Mouse (Mus musculus) bone marrow, adult 2 months (tissue): ENCODE measurements around the gene Nfia. TPM values are rescaled to one million over a fixed set of nuclear protein-coding genes. Genes with fewer than 3 reads are reported as not detected.

ENCODE experiments used
- H3K27ac ChIP-seq: fragments of 200-500 bp; 2 replicates; pipeline ENCODE4 v1.5.1; 2012; ENCODE audit warnings: low read depth, mild to moderate bottlenecking, control low read depth, inconsistent platforms, low read length; ENCODE audit not compliant: control insufficient read depth, poor library complexity, insufficient read depth
- H3K4me1 ChIP-seq: fragments of 200-500 bp; 2 replicates; pipeline ENCODE4 v1.6.1; 2011; ENCODE audit warnings: low read length; ENCODE audit not compliant: control insufficient read depth, insufficient read depth
- H3K4me3 ChIP-seq: fragments of 200-500 bp; replicated peaks from 2 replicates; pipeline ENCODE3; 2011; ENCODE audit warnings: mild to moderate bottlenecking, low read depth, low read length, control low read depth; ENCODE audit not compliant: control insufficient read depth
- CTCF ChIP-seq: fragments of 200-500 bp; IDR thresholded peaks from 2 replicates; pipeline ENCODE4 v1.5.1; 2011; ENCODE audit warnings: low read length, control low read depth; ENCODE audit not compliant: control insufficient read depth, insufficient read depth
- POLR2A ChIP-seq: fragments of 200-500 bp; IDR thresholded peaks from 2 replicates; pipeline ENCODE4 v1.6.1; 2011; ENCODE audit warnings: low read depth, mild to moderate bottlenecking, control low read depth, low read length, borderline replicate concordance; ENCODE audit not compliant: control insufficient read depth
- WGBS: fragments of 180-500 bp; shearing (Covaris S2); methylation state at CpG from one replicate; pipeline ENCODE4 v1.1.7; 2018; 5-methylcytosine and 5-hydroxymethylcytosine counted together
- polyA plus RNA-seq: library from polyadenylated mRNA; stranded (reverse); fragments of >200 nt; gene quantifications from 2 replicates; pipeline ENCODE4 v1.2.4, GENCODE M21; 2011; ENCODE audit warnings: low replicate concordance; ENCODE audit not compliant: missing spikeins, insufficient read depth, insufficient read length

The Nfia gene
- polyA plus RNA-seq, 1 experiment, result 5.8 TPM

- TF ChIP-seq CTCF (no peak), POLR2A (no peak)
- H3K4me3 ChIP-seq, result no peak overlapping the region
- H3K27ac ChIP-seq, result no peak overlapping the region
- WGBS, result 79% methylated on average over 3 of the region's 3 CpGs
- H3K4me1 ChIP-seq, result peaks cover 1% of the 10 kb centered on the region
These were observed 46.0 kb downstream of the Nfia start for GRCm38 (mm10) chr4:97818498-97818897.

DNA sequence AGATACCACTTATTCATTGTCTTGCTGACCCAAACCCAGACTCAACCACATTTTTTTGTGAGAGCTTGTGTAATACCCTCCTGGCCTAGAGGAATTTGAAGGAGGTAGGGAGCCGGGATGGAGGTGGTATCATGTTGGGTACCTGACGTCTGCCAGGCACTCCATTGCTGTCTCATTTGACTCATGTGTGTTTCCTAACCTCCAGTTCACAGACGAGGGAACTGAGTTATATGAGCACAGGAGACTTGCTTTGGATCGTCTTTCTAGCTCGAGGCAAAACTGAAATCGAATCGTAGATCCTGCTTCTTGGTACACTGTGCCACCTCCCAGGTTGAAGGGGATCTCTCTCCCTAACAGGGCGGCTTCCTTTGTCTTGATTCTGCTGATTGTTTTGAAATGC is 46.6 kb downstream of the Nfia start:
- TF ChIP-seq POLR2A (no peak), CTCF (no peak)

DNA sequence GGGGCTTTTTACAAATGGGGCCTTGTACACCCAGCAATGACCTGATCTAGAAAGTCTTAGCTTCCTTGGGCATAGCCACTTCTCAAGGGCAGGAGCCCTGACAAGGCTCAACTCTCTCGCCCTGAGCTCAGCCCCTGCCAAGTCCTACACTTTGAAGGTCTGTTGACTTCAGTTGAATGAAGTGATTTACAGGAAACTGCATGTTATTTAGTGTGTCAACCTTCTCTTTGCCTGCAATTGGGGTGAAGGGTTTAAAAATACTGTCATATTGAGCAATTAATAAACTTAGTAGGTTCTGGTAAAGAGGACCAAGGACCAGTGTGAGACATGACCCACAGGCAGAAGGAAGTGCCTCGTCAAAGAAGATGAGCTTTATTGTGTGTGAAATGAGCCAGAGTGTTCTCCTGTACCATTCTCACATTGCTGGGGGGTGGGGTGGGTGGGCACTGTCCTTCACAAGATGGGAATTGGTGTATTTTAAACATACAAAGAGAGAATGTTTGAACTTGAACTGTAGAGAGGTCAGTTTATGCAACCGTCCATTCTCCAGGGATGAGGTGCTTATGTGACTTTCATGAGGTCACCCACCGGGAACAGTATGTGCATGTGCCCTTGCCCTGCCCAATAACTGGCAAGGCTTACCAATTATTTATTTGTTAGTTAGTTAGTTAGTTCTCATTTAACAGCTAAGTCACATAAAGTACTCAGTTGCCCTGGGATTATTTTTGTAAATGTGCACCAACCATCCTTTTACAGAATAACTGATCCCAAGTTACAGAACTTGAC is 48.1 kb downstream of the Nfia start:
- WGBS, result 75% methylated on average over 4 of the region's 4 CpGs
- H3K27ac ChIP-seq, result no peak overlapping the region

More for the DNA sequence above, 46.6 kb downstream of the Nfia start:
- Histone ChIP-seq H3K4me3 (no peak overlapping the region), H3K4me1 (no peaks in the 10 kb centered on the region; the same call in 1 of the 2 replicates), H3K27ac (no peak overlapping the region)
- 87% methylated on average over 8 of the region's 8 CpGs for WGBS

DNA sequence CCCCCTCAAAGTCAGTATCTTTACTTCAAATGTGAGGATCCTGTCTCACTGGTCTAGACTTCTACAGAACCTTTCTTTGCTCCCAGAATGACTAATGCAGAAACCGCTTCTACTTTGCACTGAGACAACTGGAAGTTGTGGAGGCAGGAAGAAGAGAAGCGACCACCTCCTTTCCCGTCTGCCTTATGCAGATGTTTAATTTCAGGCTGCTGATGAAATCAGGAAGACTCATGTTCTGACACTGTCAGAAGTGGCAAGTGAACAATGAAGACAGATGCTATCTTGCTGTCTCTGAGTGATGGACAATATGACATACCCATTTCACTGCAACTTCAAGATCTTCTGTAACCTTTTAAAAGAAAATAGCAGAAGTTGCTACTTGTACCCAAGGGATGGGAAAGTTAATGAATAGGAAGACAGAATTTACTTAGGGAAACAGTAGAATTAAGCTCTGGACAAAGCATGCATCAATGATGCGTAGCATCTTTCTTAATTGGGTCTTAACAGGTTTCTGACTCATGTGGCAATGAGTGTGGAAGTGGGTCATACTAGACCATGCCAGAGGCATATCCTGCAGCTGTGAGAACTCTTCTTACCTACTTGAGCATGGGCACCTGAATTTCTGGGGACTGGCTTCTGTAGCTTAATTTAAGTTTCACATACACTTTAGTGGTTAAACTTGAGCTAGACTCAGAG is 49.2 kb downstream of the Nfia start:
- TF ChIP-seq POLR2A (no peak), CTCF (no peak)
- WGBS, result 50% methylated on average over 4 of the region's 4 CpGs
- no peak overlapping the region for H3K27ac ChIP-seq
- no peaks in the 10 kb centered on the region for H3K4me1 ChIP-seq
- no peak overlapping the region for H3K4me3 ChIP-seq

More for the DNA sequence above, 48.1 kb downstream of the Nfia start:
- TF ChIP-seq POLR2A (no peak), CTCF (no peak)
- Histone ChIP-seq H3K4me3 (no peak overlapping the region), H3K4me1 (no peaks in the 10 kb centered on the region)

- 84% methylated on average over 6 of the region's 6 CpGs for WGBS
- Histone ChIP-seq H3K27ac (no peak overlapping the region), H3K4me1 (no peaks in the 10 kb centered on the region), H3K4me3 (no peak overlapping the region)
- TF ChIP-seq CTCF (no peak), POLR2A (no peak)
These were observed 51.0 kb downstream of the Nfia start for GRCm38 (mm10) chr4:97823512-97823911.

- TF ChIP-seq POLR2A (no peak), CTCF (no peak)
- Histone ChIP-seq H3K27ac (no peak overlapping the region), H3K4me3 (no peak overlapping the region), H3K4me1 (no peaks in the 10 kb centered on the region)
- 73% methylated on average over 4 of the region's 4 CpGs for WGBS
These were observed 51.9 kb downstream of the Nfia start for GRCm38 (mm10) chr4:97824451-97824850.

DNA sequence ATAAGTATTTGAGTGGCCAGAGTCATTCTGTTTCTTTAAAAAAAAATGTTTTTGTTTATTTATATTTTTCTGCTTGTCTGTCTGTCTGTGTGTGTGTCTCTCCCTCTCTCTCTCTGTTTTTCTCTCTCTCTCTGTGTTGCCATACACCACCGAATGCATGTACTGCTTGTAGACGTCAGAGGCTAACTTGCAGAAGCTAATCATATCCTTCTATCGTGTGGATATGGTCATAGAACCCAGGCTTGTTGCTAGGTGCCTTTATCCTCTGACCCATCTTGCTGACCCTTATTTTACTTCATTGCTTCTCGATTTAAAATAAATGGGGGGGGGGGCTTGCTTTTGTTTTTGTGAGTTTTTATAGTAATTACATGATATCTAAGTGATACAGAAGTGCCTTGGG is 52.9 kb downstream of the Nfia start:
- no peak overlapping the region for H3K27ac ChIP-seq
- no peak overlapping the region for H3K4me3 ChIP-seq
- TF ChIP-seq POLR2A, result no peak
- no peak for TF ChIP-seq CTCF
- no peaks in the 10 kb centered on the region; the same call in 1 of the 2 replicates for H3K4me1 ChIP-seq
- 79% methylated on average over 4 of the region's 4 CpGs for WGBS

DNA sequence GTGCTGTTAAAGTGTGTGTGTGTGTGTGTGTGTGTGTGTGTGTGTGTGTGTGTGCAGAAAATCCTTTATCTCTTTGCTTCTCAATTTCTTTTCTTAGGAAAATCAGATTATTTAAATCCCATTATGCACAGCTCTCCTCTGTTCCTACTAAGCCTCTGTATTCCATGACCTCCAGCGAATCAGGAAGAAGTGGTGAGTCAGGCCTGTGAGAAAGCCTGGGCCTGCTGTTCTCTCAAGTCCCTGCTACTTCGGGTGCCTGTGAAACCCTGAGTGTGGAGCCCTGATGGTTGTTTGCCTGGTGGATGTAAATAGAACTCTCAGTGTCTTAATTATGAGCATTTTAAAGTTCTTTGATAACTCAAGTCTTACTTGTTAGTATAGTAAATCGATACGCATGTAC is 53.3 kb downstream of the Nfia start:
- no peak for TF ChIP-seq POLR2A
- no peak for TF ChIP-seq CTCF
- Histone ChIP-seq H3K27ac (no peak overlapping the region), H3K4me3 (no peak overlapping the region), H3K4me1 (no peaks in the 10 kb centered on the region; the same call in 1 of the 2 replicates)
- 91% methylated on average over 4 of the region's 4 CpGs for WGBS

GRCm38 (mm10) chr4:97827115-97827514 is 54.6 kb downstream of the Nfia start:
- Histone ChIP-seq H3K4me1 (no peaks in the 10 kb centered on the region; the same call in 1 of the 2 replicates), H3K27ac (no peak overlapping the region), H3K4me3 (no peak overlapping the region)
- TF ChIP-seq CTCF, result no peak
- no peak for TF ChIP-seq POLR2A
- WGBS, result 78% methylated on average over 6 of the region's 6 CpGs
